Comparison of ENCODE assay signal across 12 mouse cellular contexts in the genomic region with DNA sequence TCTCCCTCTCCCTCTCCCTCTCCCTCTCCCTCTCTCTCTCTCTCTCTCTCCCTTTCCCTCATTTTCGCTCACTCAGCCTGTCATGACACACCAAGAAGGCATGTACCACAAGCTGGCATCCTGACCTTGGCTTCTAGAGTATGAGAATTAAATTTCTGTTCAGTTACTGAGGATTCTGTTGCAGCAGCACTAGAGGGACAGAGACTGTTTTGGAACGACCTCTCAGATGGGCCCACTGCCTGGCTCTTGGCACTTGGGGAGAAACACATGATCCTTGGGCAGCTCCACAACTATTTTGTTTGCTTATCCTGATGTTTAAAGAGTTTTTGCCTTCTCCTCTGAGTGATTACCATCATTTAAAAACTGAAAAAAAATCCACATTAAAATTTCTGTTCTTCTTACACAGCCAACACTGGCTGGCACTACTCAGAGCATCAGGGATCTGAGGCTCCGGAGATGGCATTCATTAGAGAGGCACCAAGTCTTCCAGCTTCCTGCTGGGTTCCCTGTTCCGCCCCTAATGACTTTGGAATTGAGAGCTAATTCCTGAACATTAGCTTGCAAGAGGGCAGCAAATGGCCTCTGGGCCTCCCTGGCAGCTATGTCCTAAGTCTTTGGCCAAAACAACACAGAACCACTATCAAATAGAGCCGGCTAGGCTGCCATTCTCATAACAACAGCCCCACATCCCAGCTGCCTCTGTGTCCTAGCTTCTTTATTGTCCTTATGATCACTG.
DNase-seq lines count a peak whose midpoint lies in the region; ATAC-seq and TF ChIP-seq lines count a peak whose summit lies in the region.
"Had no signal": no experiment of that assay in that cellular context is flagged by ENCODE, and none has a peak within 500 bp of the region (broad histone marks: within the 10 kb centered on the region; RNA-seq: fewer than 3 reads in every experiment).

No protein-coding gene starts in this region.

- WGBS in lung, postnatal 0 days: 48% methylated on average over 5 of the region's 5 CpGs
- WGBS in kidney, embryonic 14.5 days: 47% methylated on average over 5 of the region's 5 CpGs

- H3K27me3 ChIP-seq in lung, postnatal 0 days (replicated peaks; ENCODE audit: insufficient read depth, low read length): no peaks in the 10 kb centered on the region; the same call in 1 of the 2 replicates
- no peaks in the 10 kb centered on the region for H3K27me3 ChIP-seq in kidney, embryonic 14.5 days (ENCODE audit: control insufficient read depth, insufficient read depth, low read length)
- H3K27me3 ChIP-seq: hindbrain, embryonic 15.5 days; neural tube, embryonic 13.5 days had no signal

- ATAC-seq in lung, postnatal 0 days: no peak
- ATAC-seq in kidney, embryonic 14.5 days (ENCODE audit: low FRiP score, low TSS enrichment): no peak

- no peaks in the 10 kb centered on the region for H3K9me3 ChIP-seq in lung, postnatal 0 days (ENCODE audit: low read length)
- no peaks in the 10 kb centered on the region for H3K9me3 ChIP-seq in kidney, embryonic 14.5 days (ENCODE audit: control insufficient read depth, low read length)
- H3K9me3 ChIP-seq: G1E; heart, embryonic 10.5 days; hindbrain, embryonic 15.5 days; neural tube, embryonic 13.5 days had no signal

- H3K4me3 ChIP-seq in lung, postnatal 0 days (ENCODE audit: low read depth, low read length): no peak overlapping the region
- no peak overlapping the region for H3K4me3 ChIP-seq in kidney, embryonic 14.5 days (ENCODE audit: low read length)
- H3K4me3 ChIP-seq: heart, embryonic 10.5 days; hindbrain, embryonic 15.5 days; neural tube, embryonic 13.5 days had no signal

- H3K4me1 ChIP-seq in lung, postnatal 0 days (ENCODE audit: insufficient read depth, low read depth, low read length): no peaks in the 10 kb centered on the region
- no peaks in the 10 kb centered on the region for H3K4me1 ChIP-seq in kidney, embryonic 14.5 days (ENCODE audit: control insufficient read depth, insufficient read depth, low read length)
- H3K4me1 ChIP-seq: heart, embryonic 10.5 days; hindbrain, embryonic 15.5 days; neural tube, embryonic 13.5 days had no signal

- no peak for TF ChIP-seq EP300 in lung, postnatal 0 days (IDR thresholded peaks at IDR 0.05)

- no peak for TF ChIP-seq CTCF in lung, postnatal 0 days (IDR thresholded peaks at IDR 0.05)

- H3K9ac ChIP-seq in lung, postnatal 0 days (replicated peaks; ENCODE audit: low read depth): no peak overlapping the region
- no peak overlapping the region for H3K9ac ChIP-seq in kidney, embryonic 14.5 days (ENCODE audit: low read depth, low read length)
- H3K9ac ChIP-seq: hindbrain, embryonic 15.5 days; neural tube, embryonic 13.5 days had no signal

- peak; percentile 61 for DNase-seq in lung, postnatal 10 days
- no peak for DNase-seq in lung, postnatal 0 days (ENCODE audit: low spot score)
- DNase-seq in adrenal gland, postnatal 14 days: peak; percentile 58
- DNase-seq in cerebellum, adult 9-10 months: peak; percentile 58
- peak; percentile 29 for DNase-seq in lung, postnatal 14 days
- no peak for DNase-seq in retina, embryonic 14.5 days (ENCODE audit: low spot score)
- no peak for DNase-seq in spleen, postnatal 36 days (ENCODE audit: low spot score in 2 of 2)

- H3K4me2 ChIP-seq in lung, postnatal 0 days (replicated peaks; ENCODE audit: low read depth, low read length): no peak overlapping the region
- no peak overlapping the region for H3K4me2 ChIP-seq in kidney, embryonic 14.5 days (replicated peaks; ENCODE audit: low read depth, low read length)
- H3K4me2 ChIP-seq: hindbrain, embryonic 15.5 days; neural tube, embryonic 13.5 days had no signal

- H3K36me3 ChIP-seq in lung, postnatal 0 days (ENCODE audit: insufficient read depth, low read length): no peaks in the 10 kb centered on the region
- H3K36me3 ChIP-seq in kidney, embryonic 14.5 days (ENCODE audit: control insufficient read depth, insufficient read depth, low read length): no peaks in the 10 kb centered on the region
- H3K36me3 ChIP-seq: G1E; heart, embryonic 10.5 days; hindbrain, embryonic 15.5 days; neural tube, embryonic 13.5 days had no signal

- H3K27ac ChIP-seq in lung, postnatal 0 days (ENCODE audit: low read length): no peak overlapping the region
- H3K27ac ChIP-seq in kidney, embryonic 14.5 days (ENCODE audit: low read depth, low read length): no peak overlapping the region
- H3K27ac ChIP-seq: heart, embryonic 10.5 days; hindbrain, embryonic 15.5 days; neural tube, embryonic 13.5 days had no signal

Comparison
In these comparisons a context has a peak if more than half of its experiments do, and no peak if none do; other contexts are left out.
1. DNase-seq: peak in lung, postnatal 10 days (single experiment), adrenal gland, postnatal 14 days (single experiment), cerebellum, adult 9-10 months (single experiment) and lung, postnatal 14 days (single experiment); none in lung, postnatal 0 days (single experiment), retina, embryonic 14.5 days (single experiment) and spleen, postnatal 36 days (0 of 2).